Mouse (Mus musculus): ENCODE measurements around the gene Scfd2. TPM values are rescaled to one million over a fixed set of nuclear protein-coding genes. Genes with fewer than 3 reads are reported as not detected.

Gene Scfd2
- polyA plus RNA-seq, 1 experiment, result 0.18 TPM

DNA sequence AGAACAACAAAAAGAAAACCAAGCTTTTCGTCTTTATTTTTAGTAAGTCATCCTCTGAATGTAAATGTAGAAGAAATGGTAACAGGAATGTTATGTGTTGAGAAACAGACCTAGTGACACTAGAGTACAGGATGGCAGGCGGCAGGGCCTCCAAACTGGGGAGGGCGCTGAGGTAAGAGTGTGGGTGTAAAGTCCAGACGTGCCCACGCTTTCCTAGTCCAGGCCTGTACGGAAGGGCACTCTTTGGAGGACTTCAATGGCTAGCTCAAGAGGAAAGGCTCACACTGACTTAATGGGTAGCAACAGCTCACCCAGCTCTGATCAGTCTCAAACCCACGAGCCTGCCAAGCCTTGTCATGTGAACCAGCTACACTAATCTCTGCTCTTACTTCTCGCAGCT lies 93.2 kb downstream of the Scfd2 start:
- Histone ChIP-seq H3K4me3 (replicated peaks) (no peak overlapping the region), H3K36me3 (ENCODE audit: control insufficient read depth) (no peaks in the 10 kb centered on the region), H3K4me1 (ENCODE audit: control insufficient read depth) (no peaks in the 10 kb centered on the region), H3K9me3 (ENCODE audit: control insufficient read depth, low read length) (no peaks in the 10 kb centered on the region), H3K27me3 (ENCODE audit: control insufficient read depth) (no peaks in the 10 kb centered on the region)
- TF ChIP-seq GATA1 (IDR thresholded peaks at IDR 0.05; ENCODE audit: low read length) (no peak), TAL1 (IDR thresholded peaks at IDR 0.05; ENCODE audit: low read length) (no peak)

DNA sequence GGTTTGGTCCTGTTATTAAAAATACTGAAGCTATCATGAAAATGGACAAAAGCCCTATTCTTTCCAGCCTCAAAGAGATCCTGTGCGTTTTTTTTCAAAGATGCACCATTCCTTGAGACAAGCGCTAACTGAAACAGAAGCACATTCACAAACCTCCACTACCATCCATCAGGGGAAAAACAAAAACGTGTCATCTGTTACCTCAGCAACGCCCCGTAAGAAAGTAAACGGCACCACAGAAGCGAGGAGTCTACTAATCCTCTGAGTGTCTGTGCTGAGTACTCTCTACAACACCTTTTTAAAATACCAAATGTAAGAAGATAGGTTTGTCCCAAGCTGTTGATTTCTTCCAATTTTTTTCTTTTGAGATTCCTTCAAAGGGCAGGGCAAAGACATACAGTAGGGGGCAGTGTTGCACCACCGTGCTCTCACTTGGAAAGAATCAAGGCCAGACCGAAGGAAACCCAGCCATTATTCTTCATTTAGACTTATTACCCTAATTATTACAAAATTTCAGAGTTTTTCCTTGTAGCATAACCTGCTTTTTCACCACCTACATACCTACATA lies 97.9 kb downstream of the Scfd2 start:
- no peak overlapping the region for H3K4me3 ChIP-seq (replicated peaks)
- TF ChIP-seq TAL1 (IDR thresholded peaks at IDR 0.05; ENCODE audit: low read length) (no peak), GATA1 (IDR thresholded peaks at IDR 0.05; ENCODE audit: low read length) (no peak)
- H3K27me3 ChIP-seq (ENCODE audit: control insufficient read depth), result no peaks in the 10 kb centered on the region
- H3K9me3 ChIP-seq (ENCODE audit: control insufficient read depth, low read length), result no peaks in the 10 kb centered on the region
- no peaks in the 10 kb centered on the region for H3K36me3 ChIP-seq (ENCODE audit: control insufficient read depth)
- no peaks in the 10 kb centered on the region for H3K4me1 ChIP-seq (ENCODE audit: control insufficient read depth)

DNA sequence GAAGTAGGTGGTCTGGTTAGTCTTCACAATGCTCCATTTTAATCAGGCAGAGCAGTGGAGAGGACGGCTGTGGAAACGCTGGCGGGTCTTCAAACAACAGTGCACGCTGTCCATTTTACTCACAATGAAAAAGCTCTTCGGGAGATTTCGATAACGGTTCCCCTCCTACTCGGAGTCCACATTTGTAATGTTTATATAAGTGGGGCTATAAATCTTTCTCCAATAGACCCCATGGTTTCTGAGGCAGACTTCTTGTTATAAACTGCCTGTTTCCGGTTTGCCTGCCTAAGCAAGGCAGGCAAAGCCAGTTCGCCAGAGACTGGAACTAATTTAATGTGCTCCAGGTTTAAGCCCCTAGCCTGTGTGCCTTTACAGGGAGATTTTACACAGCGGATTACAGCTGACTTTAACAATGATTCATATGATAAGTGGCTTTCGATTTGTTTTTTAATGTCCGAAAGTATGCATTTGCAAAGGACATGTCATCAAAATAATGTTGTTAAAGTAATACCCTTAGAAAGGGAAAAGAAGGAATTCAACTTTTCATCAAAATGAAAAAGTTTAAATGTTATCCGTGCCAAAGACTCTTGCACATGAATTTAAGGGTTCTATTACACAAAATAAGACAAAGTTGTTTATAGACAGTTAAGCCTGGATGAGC lies 98.5 kb downstream of the Scfd2 start:
- Histone ChIP-seq H3K4me1 (ENCODE audit: control insufficient read depth) (no peaks in the 10 kb centered on the region), H3K9me3 (ENCODE audit: control insufficient read depth, low read length) (no peaks in the 10 kb centered on the region), H3K4me3 (replicated peaks) (no peak overlapping the region), H3K36me3 (ENCODE audit: control insufficient read depth) (no peaks in the 10 kb centered on the region), H3K27me3 (ENCODE audit: control insufficient read depth) (no peaks in the 10 kb centered on the region)
- no peak for TF ChIP-seq TAL1 (IDR thresholded peaks at IDR 0.05; ENCODE audit: low read length)
- TF ChIP-seq GATA1 (IDR thresholded peaks at IDR 0.05; ENCODE audit: low read length), result no peak

DNA sequence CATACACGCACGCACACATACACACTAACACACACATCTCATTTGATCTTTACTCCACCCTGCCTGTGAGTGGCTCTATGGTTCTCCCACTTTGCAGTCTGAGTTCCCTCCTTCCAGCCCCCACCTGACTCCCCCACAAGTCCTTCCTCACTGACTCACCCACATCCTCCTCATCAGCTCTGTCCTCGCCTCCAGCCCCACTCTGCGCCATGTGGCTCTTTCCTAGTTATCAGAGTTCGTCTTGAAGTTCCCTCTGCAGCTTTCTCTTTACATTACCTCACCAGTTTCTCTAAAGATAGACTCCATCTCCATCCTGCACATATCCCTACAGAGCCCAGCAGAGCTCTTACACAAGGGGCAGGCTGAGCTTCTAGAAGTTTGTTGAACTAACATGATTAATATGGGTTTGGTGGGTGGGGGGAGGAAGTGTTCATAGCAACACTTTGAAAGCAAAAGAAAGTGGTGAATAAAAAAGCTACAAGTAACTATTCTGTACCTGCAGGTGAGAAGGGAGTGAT lies 110.9 kb downstream of the Scfd2 start:
- Histone ChIP-seq H3K4me3 (replicated peaks) (no peak overlapping the region), H3K4me1 (ENCODE audit: control insufficient read depth) (no peaks in the 10 kb centered on the region), H3K9me3 (ENCODE audit: control insufficient read depth, low read length) (no peaks in the 10 kb centered on the region), H3K27me3 (ENCODE audit: control insufficient read depth) (no peaks in the 10 kb centered on the region), H3K36me3 (ENCODE audit: control insufficient read depth) (no peaks in the 10 kb centered on the region)
- no peak for TF ChIP-seq TAL1 (IDR thresholded peaks at IDR 0.05; ENCODE audit: low read length)
- TF ChIP-seq GATA1 (IDR thresholded peaks at IDR 0.05; ENCODE audit: low read length), result no peak

DNA sequence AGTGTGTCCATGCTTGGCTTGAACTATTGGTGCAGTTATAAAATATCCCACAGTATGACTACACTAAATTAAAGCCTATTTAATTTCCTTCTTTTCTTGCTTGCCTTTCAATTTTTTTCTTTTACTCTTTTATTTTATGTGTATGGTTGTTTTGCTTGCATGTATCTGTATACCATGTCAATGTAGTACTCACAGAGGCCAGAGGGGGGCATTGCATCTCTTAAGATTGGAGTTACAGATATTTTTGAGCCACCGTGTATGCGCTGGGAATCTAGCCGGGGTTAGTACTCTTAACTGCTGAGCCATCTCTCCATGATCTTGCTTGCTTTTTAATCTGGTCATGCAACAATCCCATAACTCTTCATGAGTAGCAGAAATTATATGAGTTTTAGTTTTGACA lies 119.0 kb downstream of the Scfd2 start:
- Histone ChIP-seq H3K4me1 (ENCODE audit: control insufficient read depth) (no peaks in the 10 kb centered on the region), H3K9me3 (ENCODE audit: control insufficient read depth, low read length) (no peaks in the 10 kb centered on the region), H3K36me3 (ENCODE audit: control insufficient read depth) (no peaks in the 10 kb centered on the region), H3K27me3 (ENCODE audit: control insufficient read depth) (no peaks in the 10 kb centered on the region), H3K4me3 (replicated peaks) (no peak overlapping the region)
- TF ChIP-seq GATA1 (IDR thresholded peaks at IDR 0.05; ENCODE audit: low read length), result no peak
- no peak for TF ChIP-seq TAL1 (IDR thresholded peaks at IDR 0.05; ENCODE audit: low read length)

DNA sequence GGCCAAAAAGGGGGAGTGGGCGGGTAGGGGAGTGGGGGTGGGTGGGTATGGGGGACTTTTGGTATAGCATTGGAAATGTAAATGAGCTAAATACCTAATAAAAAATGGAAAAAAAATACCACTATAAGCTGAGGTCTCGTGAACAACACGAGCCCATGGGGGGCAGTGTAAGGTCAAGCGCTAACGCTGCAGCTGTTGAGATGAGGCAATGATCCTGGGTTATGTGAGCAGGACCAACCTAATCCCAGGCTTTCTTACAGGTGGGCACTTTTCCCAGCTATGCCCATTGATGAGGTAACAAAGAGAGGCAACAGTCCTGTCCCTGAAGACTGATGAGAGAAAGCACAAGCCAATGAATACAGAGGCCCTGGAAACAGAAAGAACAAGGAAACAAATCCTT lies 126.7 kb downstream of the Scfd2 start:
- H3K9me3 ChIP-seq (ENCODE audit: control insufficient read depth, low read length), result no peaks in the 10 kb centered on the region
- no peaks in the 10 kb centered on the region for H3K36me3 ChIP-seq (ENCODE audit: control insufficient read depth)
- peaks cover 3% of the 10 kb centered on the region for H3K4me1 ChIP-seq (ENCODE audit: control insufficient read depth)
- TF ChIP-seq TAL1 (IDR thresholded peaks at IDR 0.05; ENCODE audit: low read length) (no peak), GATA1 (IDR thresholded peaks at IDR 0.05; ENCODE audit: low read length) (no peak)
- H3K27me3 ChIP-seq (ENCODE audit: control insufficient read depth), result no peaks in the 10 kb centered on the region
- no peak overlapping the region for H3K4me3 ChIP-seq (replicated peaks)

DNA sequence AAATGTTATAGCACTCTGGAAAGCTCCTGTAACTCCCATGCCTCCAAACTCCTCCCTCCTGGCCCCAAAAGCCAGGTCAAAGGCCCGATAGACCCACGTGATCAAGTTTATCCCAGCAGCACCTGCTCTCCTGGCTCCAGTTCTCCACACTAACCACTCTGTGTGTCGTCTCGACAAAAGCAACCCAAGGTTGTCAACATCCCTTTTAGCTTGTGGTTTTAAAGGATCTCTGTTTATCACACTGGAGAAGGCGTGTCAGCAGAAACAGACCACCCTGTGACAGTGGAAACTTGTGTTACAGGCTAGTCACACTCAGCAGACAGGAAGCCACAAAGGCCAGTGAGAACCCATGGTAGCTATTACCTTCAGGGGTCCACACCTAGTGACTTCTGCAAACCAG lies 127.5 kb downstream of the Scfd2 start:
- H3K4me1 ChIP-seq (ENCODE audit: control insufficient read depth), result peaks cover 3% of the 10 kb centered on the region
- H3K4me3 ChIP-seq (replicated peaks), result no peak overlapping the region
- no peaks in the 10 kb centered on the region for H3K36me3 ChIP-seq (ENCODE audit: control insufficient read depth)
- no peaks in the 10 kb centered on the region for H3K27me3 ChIP-seq (ENCODE audit: control insufficient read depth)
- H3K9me3 ChIP-seq (ENCODE audit: control insufficient read depth, low read length), result no peaks in the 10 kb centered on the region
- TF ChIP-seq GATA1 (IDR thresholded peaks at IDR 0.05; ENCODE audit: low read length), result no peak
- TF ChIP-seq TAL1 (IDR thresholded peaks at IDR 0.05; ENCODE audit: low read length), result no peak

DNA sequence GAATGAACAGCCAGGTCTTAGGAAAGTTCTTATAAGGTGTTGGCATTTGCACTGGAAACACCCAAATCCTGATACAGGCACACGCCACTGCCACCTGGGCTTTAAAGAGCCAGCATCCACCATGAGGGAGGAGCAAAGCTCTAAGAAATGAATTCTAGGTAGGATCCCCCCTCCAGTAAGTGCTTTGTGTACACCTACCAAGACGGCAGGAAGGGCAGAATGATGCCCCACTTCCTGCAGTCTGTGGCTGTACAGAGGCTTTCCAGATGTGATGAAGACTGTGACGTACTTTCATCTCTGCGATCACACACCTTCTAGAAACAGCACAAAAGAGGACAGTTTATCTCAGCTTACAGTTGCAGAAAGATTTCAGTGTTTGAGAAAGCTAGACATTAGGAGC lies 128.9 kb downstream of the Scfd2 start:
- Histone ChIP-seq H3K4me1 (ENCODE audit: control insufficient read depth) (peaks cover 3% of the 10 kb centered on the region), H3K27me3 (ENCODE audit: control insufficient read depth) (no peaks in the 10 kb centered on the region), H3K9me3 (ENCODE audit: control insufficient read depth, low read length) (no peaks in the 10 kb centered on the region), H3K4me3 (replicated peaks) (no peak overlapping the region), H3K36me3 (ENCODE audit: control insufficient read depth) (no peaks in the 10 kb centered on the region)
- TF ChIP-seq GATA1 (IDR thresholded peaks at IDR 0.05; ENCODE audit: low read length), result no peak
- TF ChIP-seq TAL1 (IDR thresholded peaks at IDR 0.05; ENCODE audit: low read length), result no peak

DNA sequence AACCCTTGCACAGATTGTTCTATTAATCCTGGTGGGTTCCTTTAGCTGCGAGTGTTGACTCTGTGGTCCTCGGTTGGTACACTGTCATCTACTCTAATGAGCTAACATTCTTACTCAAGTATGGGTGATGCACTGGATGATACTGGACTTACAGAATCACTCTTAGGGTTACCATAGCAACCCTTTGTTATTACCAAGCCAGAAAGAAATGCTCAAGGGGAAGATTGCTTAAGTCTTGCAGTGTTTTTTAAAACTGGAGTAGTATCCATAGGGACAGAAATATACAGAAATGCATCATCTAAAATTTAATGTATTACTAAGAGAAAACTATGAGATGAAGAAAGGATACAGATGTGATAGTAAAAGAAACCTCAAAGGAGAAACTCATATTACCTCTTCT lies 139.8 kb downstream of the Scfd2 start:
- no peaks in the 10 kb centered on the region for H3K27me3 ChIP-seq (ENCODE audit: control insufficient read depth)
- no peaks in the 10 kb centered on the region for H3K4me1 ChIP-seq (ENCODE audit: control insufficient read depth)
- H3K4me3 ChIP-seq (replicated peaks), result no peak overlapping the region
- TF ChIP-seq TAL1 (IDR thresholded peaks at IDR 0.05; ENCODE audit: low read length) (no peak), GATA1 (IDR thresholded peaks at IDR 0.05; ENCODE audit: low read length) (no peak)
- H3K36me3 ChIP-seq (ENCODE audit: control insufficient read depth), result no peaks in the 10 kb centered on the region
- no peaks in the 10 kb centered on the region for H3K9me3 ChIP-seq (ENCODE audit: control insufficient read depth, low read length)

Measured in erythroblast, embryonic 14.5 days (primary cell).